Mouse (Mus musculus) small intestine, adult 2 months (tissue): ENCODE measurements at regions not wholly inside any gene's neighbourhood (a gene's known extent, or its start where the extent isn't known, plus 50 kb on each side); places are given as distances from the start of the nearest gene placed in this dataset.

ENCODE experiments used
- H3K27ac ChIP-seq: fragments of 200-500 bp; 2 replicates; pipeline ENCODE4 v1.5.1; 2012; ENCODE audit warnings: low read depth, low read length, control low read depth, inconsistent platforms; ENCODE audit not compliant: insufficient read depth
- H3K27me3 ChIP-seq: fragments of 200-500 bp; 2 replicates; pipeline ENCODE4 v1.6.1; 2012; ENCODE audit warnings: mild to moderate bottlenecking, moderate library complexity, low read length, inconsistent platforms; ENCODE audit not compliant: control insufficient read depth, insufficient read depth
- H3K36me3 ChIP-seq: fragments of 200-500 bp; 2 replicates; pipeline ENCODE4 v1.6.1; 2012; ENCODE audit warnings: mild to moderate bottlenecking, low read length, control low read depth, inconsistent platforms; ENCODE audit not compliant: control insufficient read depth, insufficient read depth
- H3K4me1 ChIP-seq: fragments of 200-500 bp; 2 replicates; pipeline ENCODE4 v1.6.1; 2012; ENCODE audit warnings: low read length, inconsistent platforms, mixed read lengths; ENCODE audit not compliant: control insufficient read depth, insufficient read depth, insufficient read length
- H3K4me3 ChIP-seq: fragments of 200-500 bp; 2 replicates; pipeline ENCODE4 v1.5.1; 2012; ENCODE audit warnings: low read depth, mild to moderate bottlenecking, control low read depth, inconsistent platforms, low read length, moderate library complexity
- CTCF ChIP-seq: fragments of 200-500 bp; IDR thresholded peaks from 2 replicates; pipeline ENCODE4 v1.5.1; 2012; ENCODE audit warnings: low read depth, mild to moderate bottlenecking, control low read depth, inconsistent platforms, low read length, moderate library complexity, mixed read lengths; ENCODE audit not compliant: insufficient replicate concordance, insufficient read length; ENCODE audit errors: extremely low read depth
- POLR2A ChIP-seq: fragments of 200-500 bp; IDR thresholded peaks from 2 replicates; pipeline ENCODE4 v1.6.1; 2012; ENCODE audit warnings: low read depth, mild to moderate bottlenecking, control low read depth, inconsistent platforms, low read length, moderate library complexity
- WGBS: fragments of 180-500 bp; shearing (Covaris S2); methylation state at CpG from one replicate; pipeline ENCODE4 v1.1.7; 2018; 5-methylcytosine and 5-hydroxymethylcytosine counted together

DNA sequence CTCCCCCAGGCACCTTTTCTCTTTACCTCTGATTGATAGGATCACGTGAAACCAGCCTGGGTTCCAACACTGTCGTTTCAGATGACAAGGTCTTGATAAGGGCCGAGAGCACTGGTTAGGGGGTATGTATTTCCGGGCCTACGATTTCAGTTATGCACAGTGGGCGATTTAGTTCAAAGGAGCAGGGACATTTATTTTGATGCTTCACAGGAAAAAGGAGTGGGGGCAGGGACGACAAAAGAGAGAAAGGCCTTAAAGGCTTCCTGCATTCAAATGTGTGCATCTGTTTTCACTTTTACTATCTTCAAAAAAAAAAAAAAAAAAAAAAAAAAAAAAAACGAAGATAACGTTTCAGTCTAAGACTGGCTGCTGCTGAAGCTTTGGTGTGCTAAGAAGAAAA is 783.7 kb downstream of the Car8 start:
- H3K36me3 ChIP-seq: no peaks in the 10 kb centered on the region
- no peak overlapping the region for H3K27ac ChIP-seq
- H3K4me3 ChIP-seq: no peak overlapping the region
- no peaks in the 10 kb centered on the region for H3K4me1 ChIP-seq
- no peaks in the 10 kb centered on the region for H3K27me3 ChIP-seq
- TF ChIP-seq CTCF (no peak), POLR2A (no peak)
- 30% methylated on average over 9 of the region's 9 CpGs for WGBS

DNA sequence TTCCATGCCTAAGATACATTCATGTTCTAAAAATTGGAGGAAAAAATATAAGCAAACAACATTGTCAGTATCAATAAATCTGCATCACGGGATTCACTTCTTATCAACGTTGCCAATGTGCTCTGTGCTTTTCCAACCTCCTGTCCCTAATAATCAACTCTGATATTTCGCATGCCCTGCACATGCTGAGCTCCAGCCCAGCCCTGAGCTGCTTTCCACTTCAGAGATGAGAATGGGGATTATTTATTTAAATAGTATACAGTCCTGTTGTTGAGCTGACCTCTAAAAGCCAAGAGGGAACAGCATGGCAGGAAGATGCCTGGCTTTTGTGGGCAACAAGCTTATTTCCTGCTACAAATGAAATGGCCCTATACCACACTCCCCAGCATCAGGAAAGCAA is 786.2 kb downstream of the Car8 start:
- 75% methylated on average over 3 of the region's 3 CpGs for WGBS
- TF ChIP-seq CTCF: no peak
- no peak for TF ChIP-seq POLR2A
- H3K27ac ChIP-seq: no peak overlapping the region
- H3K27me3 ChIP-seq: no peaks in the 10 kb centered on the region
- H3K36me3 ChIP-seq: no peaks in the 10 kb centered on the region
- H3K4me1 ChIP-seq: no peaks in the 10 kb centered on the region
- no peak overlapping the region for H3K4me3 ChIP-seq

DNA sequence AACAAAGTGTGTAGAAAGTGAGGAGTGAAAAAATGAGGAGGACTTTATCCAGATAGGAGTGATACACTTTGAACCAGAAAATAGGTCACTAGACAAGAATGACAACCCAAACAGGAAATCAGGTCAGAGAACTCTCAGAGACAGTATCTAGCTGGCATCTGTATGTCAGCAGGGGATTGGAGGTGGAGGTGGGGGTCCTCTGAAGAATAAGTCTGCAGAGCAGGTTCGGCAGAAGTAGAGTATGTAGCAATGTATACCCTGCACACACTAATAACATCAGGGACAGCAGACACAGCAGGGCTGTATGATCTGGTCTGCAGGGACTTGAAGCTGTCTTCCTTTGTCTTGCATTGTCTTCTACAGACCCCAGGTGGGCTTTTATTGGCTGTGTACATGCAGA is 787.9 kb downstream of the Car8 start:
- Histone ChIP-seq H3K4me3 (no peak overlapping the region), H3K27me3 (no peaks in the 10 kb centered on the region), H3K27ac (no peak overlapping the region), H3K4me1 (no peaks in the 10 kb centered on the region), H3K36me3 (no peaks in the 10 kb centered on the region)
- TF ChIP-seq POLR2A: no peak
- TF ChIP-seq CTCF: no peak
- 72% methylated on average over 1 of the region's 1 CpGs for WGBS

DNA sequence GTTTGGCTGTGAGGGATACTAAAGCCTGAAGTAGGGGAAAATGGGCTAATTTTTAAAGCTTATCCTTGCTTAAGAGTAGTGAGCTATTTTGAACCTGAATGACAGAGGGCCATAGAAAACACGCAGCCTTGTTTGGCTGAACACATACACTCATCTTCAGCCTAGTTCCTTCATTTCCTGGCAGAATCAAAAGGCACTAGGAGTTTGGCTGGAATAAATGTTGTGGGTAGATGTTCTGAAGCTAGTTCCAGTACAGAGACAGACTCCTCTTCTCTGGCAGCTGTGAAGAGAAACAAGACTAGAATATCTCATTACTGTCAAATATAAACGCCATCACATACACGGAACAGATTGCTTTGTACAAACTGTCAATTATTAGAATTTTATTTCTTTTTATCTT is 809.5 kb downstream of the Car8 start:
- Histone ChIP-seq H3K4me1 (no peaks in the 10 kb centered on the region), H3K4me3 (no peak overlapping the region), H3K36me3 (no peaks in the 10 kb centered on the region), H3K27me3 (no peaks in the 10 kb centered on the region), H3K27ac (no peak overlapping the region)
- 84% methylated on average over 3 of the region's 3 CpGs for WGBS
- TF ChIP-seq CTCF: no peak
- no peak for TF ChIP-seq POLR2A

DNA sequence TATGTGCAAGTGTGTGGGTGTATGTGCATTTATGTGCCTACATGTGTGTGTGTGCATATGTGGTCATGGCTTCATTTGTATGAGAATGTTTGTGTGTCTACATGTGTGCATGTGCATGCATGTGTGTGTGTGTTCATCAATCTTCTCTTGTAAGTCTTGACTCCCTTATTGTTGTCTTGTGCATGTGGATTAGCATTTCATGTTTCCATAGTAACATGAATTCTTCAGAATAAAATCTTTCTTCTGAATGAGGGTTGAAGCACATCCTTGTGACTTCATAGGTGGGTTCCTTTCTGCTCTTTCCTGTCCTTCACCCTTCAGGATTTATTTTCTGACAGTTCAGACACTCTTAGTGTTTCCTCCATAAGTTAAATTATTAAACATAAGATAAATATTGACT is 814.8 kb downstream of the Car8 start:
- no peak for TF ChIP-seq POLR2A
- no peak for TF ChIP-seq CTCF
- no peak overlapping the region for H3K4me3 ChIP-seq
- H3K27me3 ChIP-seq: no peaks in the 10 kb centered on the region

DNA sequence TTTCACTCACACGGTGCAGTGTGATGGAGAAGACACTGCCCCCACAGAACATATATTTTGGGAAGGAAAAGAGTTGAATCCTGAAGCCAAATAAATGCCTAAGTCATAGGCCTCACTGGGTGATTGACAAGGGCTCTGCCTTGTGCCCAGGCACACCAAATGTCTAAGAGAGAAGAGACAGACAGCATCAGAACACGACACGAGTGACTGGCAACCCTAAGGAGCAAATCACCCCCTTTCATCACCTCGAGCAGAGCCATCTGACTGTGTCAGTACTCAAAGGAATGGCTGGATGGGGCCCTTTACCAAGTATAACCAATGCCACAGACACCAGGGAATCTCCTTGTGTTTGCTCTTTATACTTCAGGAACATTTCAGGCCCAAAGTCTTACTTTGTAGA is 815.6 kb downstream of the Car8 start:
- Histone ChIP-seq H3K36me3 (no peaks in the 10 kb centered on the region), H3K4me3 (no peak overlapping the region), H3K27ac (no peak overlapping the region), H3K27me3 (no peaks in the 10 kb centered on the region), H3K4me1 (no peaks in the 10 kb centered on the region)
- no peak for TF ChIP-seq POLR2A
- no peak for TF ChIP-seq CTCF
- 94% methylated on average over 4 of the region's 4 CpGs for WGBS

More for the DNA sequence above, 814.8 kb downstream of the Car8 start:
- no peaks in the 10 kb centered on the region for H3K4me1 ChIP-seq
- no peaks in the 10 kb centered on the region for H3K36me3 ChIP-seq
- no peak overlapping the region for H3K27ac ChIP-seq

DNA sequence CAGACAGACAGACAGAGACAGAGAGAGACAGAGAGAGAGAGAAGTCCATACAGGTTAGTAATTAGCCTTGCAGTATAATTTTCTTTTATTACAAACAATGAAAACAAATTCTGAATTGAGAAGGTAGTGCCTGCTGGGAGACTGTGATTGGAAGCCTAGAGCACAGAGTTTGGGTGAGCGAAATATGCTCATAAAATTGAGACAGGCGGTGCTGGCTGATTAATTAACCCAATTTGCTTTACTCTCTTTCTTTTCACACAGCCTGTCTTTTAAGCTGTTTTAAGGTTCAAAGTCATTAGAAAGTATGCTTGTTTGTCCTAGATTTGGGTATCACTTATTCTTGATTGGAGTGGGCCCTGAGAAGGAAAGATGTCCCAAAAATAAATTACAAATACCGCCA is 816.1 kb downstream of the Car8 start:
- no peak overlapping the region for H3K4me3 ChIP-seq
- no peak overlapping the region for H3K27ac ChIP-seq
- TF ChIP-seq CTCF: no peak
- no peak for TF ChIP-seq POLR2A
- no peaks in the 10 kb centered on the region for H3K27me3 ChIP-seq
- no peaks in the 10 kb centered on the region for H3K4me1 ChIP-seq
- WGBS: 98% methylated on average over 3 of the region's 3 CpGs
- H3K36me3 ChIP-seq: no peaks in the 10 kb centered on the region

DNA sequence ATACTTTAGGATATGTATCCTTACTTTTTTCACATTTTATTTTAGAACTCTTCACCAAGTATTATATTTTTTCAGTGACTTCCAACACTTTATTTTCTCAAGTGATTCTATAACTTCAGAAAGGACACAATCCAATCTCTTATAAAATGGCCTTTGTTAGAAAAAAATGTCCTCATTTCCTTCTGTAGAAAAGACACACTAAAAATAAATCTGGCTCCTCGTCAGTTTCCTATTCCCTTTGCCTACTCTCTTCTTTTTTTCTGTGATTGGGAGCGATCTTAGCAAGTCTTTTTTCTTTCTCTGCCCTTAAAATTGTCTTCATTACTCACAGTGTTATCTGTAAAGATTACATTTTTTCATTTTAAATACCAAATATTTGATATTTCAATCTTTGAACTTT is 824.5 kb downstream of the Car8 start:
- no peaks in the 10 kb centered on the region for H3K36me3 ChIP-seq
- H3K27ac ChIP-seq: no peak overlapping the region
- no peaks in the 10 kb centered on the region for H3K4me1 ChIP-seq
- H3K27me3 ChIP-seq: no peaks in the 10 kb centered on the region
- WGBS: 81% methylated on average over 2 of the region's 2 CpGs
- H3K4me3 ChIP-seq: no peak overlapping the region
- TF ChIP-seq CTCF: no peak
- no peak for TF ChIP-seq POLR2A
